Mouse (Mus musculus): ENCODE data around the gene 1700028J19Rik. TPM values are rescaled to one million over a fixed set of nuclear protein-coding genes. Genes with fewer than 3 reads are reported as not detected.
"Not testable (repeated sequence)": the region's sequence is repeated elsewhere in the genome, so short reads cannot be mapped to it uniquely, and the experiment has no call there.

1700028J19Rik gene
- polyA plus RNA-seq, 2 experiments from 2014 or later, result 1.0 to 1.7 TPM

DNA sequence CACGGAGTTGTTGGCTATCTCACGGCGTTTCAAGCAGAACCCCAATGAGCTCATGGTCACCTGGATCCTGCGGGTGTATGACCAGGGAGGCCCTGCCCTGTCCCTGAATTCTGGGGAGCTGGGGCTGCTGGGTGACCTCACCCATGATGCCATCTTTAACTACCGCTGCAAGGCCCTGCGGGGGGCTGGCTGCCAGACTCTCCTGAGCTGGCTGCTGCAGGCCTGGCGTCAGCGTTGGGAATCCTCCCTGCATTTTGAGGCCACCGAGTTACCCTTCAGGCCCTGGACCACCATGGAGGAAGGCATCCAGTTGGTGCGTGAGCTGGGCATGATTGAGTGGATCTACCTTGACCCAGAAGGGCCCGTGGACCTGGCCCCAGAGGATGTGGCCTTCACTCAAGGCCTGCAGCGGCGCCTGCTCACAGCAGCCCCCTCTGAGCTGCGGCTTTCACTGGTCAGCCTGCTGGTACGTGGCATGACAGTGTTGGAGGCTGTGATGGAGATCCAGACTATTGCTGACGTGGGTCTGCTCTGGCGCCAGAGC is 4.3 kb upstream of the 1700028J19Rik start:
- not testable (repeated sequence) for ATAC-seq

DNA sequence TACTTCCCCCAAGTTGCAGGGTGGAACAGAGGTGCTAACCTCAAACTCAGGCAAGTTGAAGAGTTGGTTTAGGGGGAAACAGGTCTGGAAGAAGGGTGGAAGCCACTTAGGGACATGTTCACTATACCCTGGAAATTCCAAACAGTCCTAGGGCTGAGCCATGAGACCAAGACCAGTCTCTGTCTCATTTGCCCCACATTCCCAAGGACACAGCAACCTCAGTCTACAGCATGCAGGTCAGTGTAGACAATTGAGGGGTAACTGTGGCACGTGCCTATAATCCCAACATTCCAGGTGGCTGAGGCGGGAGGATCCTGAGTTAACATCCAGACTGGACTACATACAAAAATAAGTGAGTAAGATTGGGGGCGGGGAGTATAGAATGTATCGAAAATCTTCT is 2.8 kb upstream of the 1700028J19Rik start:
- no peak for ATAC-seq

DNA sequence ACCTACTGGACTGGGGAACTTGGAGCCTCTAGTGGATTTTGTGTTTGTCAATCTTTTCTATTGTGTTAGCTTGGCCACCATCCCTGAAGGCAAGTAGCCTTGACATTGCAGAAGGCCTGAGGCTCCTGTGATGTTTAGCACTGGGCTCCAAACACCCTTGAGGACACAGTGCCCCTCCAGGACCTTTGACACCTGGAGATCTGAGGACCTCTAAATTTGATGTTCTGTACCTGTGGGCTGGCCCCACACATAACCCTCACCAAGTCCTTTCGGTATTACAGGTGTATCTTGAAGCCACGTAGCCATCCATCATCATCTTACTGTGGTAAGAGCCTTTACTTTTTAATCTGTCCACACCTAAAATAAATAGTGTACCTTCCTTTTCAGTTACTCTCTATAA is 1.5 kb upstream of the 1700028J19Rik start:
- no peak for ATAC-seq

DNA sequence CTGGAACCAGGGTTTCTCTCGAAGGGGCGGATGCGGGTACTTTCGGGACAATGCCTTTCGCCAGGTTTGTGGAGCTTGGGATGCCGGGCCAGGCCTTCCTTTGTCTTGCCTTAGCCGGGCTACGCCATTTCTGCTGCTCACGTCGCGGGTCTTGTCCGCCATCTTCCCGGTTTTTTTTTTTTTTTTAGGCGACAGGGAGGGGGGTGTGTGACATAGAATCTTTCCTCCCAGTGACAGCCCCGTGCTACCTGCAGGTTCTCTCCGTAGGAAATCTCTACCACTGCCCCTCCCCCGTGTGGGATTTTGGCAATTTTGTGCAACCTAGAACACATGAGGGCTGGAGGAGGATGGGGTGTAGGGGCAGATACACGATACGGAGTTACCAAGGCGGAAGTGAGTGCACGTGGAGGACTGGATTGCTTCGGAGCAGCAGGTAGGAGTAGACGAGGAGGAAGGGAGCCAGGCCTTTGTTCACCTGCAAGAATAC is 532 bp upstream of the 1700028J19Rik start:
- ATAC-seq, result peak; percentile 44

DNA sequence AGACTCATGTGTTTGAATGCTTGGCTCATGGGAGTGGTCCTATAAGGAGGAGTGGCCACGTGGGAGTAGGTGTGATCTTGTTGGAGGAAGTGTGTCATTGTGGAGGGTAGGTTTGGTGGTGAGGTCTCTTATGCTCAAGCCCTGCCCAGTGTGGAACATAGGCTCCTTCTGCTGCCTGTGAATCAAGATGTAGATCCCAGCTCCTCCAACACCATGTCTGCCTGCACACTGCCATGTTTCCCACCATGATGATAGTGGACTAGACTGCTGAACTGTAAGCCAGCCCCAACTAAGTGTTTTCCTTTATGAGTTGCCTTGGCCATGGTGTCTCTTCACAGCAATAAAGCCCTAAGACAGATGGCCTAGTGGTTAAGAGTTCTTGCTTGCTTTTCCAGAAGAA is 2.4 kb downstream of the 1700028J19Rik start:
- ATAC-seq, result no peak

DNA sequence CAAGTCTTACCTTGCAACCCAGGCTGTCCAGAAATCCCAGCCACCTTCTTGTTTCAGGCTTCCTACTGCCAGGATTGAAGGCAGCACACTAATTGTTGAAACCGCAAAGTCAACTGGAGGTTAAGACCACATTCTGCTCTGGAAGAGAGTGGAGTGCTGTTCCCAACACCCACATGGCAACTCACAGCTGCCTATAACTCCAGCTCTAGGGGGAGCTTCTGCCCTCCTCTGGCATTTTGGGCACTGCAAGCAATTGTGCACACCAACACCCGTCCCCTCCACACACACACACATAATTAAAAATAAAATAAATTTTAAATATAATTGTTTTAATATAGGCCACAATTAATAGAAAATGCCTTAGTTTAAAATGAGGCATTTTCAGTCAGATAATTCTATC is 5.3 kb downstream of the 1700028J19Rik start:
- no peak for ATAC-seq

DNA sequence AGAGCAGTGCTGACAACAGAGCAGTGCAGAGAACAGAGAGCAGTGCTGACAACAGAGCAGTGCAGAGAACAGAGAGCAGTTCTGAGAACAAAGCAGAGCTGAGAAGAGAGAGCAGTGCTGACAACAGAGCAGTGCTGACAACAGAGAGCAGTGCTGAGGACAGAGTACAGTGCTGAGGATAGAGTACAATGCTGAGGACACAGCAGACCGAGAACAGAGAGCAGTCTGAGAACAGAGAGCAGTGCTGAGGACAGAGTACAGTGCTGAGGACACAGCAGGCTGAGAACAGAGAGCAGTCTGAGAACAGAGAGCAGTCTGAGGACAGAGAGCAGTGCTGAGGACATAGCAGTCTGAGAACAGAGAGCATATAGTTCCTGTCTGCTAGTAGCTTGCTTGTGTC is 5.8 kb downstream of the 1700028J19Rik start:
- no peak for ATAC-seq

DNA sequence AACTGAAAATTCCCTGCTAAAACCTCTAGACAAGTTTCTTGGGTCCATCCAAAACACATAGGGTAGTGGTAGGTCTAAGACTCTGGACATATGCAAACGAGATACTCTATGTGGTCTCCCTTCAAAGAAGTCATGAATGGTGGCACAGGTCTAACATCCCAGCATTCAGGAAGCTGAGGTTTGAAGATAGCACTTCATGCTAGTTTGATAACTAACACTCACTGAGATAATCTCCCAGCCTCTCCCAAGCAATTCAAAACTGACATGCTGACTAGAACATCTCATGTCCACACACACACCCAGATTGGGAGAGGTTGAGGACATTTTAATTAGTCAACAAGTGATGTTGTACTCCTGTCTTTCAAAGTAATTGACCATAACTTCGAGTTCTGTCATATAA is 6.6 kb downstream of the 1700028J19Rik start:
- no peak for ATAC-seq

DNA sequence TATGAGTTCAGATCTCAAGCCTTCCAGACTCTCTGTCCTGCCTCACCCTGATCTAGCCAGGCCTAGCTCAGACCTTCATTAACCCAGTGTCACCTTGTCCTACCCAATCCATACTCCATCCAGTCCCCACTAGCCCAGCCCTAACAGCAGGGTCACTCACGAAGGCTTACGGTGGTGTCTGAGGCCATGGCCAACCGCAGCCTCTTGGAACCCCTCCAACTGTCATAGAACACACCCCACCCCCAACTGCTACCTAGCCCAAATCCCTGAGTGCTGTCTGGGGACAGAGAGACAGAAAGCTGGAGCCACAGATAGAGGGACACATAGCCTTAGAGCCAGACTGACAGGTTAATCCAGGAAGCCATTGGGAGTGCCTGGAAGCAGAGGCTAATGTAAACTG is 10.6 kb downstream of the 1700028J19Rik start, which contains the start of gene Gm36864:
Gene Gm36864 (plus strand): TSS at position 269 of the 400 bp plus-strand sequence.
- ATAC-seq, result no peak

DNA sequence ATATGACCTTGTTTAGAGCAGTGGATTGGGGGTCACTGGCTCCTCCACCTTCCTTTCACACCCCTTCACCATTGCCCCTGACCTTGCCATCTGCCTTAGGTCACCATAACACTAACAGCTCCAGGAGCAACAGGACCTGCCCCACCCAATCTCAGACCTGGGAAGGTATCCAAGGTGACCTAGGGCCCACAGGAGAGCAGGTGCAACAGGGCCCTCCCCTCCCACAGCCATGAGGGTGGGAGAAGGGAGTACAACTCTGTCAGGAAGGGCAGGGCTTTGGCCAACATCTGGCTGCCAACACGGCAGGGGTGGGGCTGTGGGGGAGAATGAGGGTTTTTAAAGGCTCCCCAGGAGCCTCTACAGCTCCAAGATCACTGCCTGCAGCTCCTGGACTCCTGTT is 21.4 kb downstream of the 1700028J19Rik start, which contains the start of gene Klk1:
Gene Klk1 (plus strand): TSS at position 285 of the 400 bp plus-strand sequence.
- ATAC-seq, result no peak

DNA sequence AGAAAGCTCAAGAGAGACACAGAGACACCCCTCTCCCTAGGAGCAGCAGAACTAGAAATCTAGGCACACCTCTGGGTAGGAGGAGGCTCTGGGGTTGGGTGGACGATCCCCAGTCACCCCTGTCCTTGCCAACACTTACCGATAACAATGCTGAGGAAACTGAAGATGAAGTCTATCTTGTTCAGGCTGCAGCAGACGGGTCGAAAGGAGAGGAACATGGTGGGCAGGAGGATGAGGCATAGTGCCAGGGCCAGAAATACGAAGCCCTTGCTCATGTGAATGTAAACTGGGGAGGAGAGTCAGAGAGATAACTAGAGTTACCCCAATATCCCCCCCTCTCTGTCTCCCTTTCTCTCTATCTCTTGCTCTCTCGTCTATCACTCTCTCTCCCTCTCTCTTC is 24.2 kb downstream of the 1700028J19Rik start:
- ATAC-seq, result not testable (repeated sequence)

DNA sequence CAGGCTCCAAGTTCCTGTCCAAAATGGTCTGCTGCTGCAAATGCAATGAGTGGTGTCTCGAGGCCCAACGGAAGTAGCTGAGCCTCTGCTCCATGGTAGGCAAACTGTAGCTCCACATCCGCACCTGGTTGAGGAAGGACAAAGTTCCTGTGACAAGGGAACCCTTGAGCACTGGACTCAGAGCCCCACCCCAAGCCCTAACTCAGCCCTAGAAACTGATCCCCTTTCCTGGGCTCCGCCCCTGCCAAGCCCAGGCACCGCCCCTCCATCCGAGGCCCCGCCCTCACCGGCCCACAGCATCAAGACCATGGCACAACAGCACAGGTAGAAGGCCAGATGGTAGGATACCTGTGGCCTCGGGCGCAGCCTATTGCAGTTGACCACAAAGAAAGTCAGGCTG is 24.9 kb downstream of the 1700028J19Rik start:
- not testable (repeated sequence) for ATAC-seq

DNA sequence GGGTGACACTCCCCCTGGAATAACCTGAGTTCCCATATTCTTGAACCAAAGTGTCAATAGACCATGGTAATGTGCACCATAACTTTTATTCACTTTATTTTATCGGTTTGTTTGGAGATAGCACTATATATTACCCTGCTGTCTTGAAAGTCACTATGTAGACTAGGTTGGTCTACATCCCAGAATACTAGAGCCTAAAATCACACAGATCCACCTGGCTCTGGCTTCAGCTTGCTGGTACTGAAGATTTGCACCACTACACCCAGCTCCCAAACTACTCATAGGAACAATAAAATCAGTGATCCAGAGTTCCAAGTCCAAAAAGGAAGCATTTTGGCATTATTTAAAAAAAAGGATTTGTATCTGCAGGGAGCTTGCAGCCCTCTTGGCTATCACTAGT is 30.9 kb downstream of the 1700028J19Rik start, which contains the start of gene Klk1b5:
Gene Klk1b5 (plus strand): TSS at position 301 of the 400 bp plus-strand sequence.
- ATAC-seq, result no peak

DNA sequence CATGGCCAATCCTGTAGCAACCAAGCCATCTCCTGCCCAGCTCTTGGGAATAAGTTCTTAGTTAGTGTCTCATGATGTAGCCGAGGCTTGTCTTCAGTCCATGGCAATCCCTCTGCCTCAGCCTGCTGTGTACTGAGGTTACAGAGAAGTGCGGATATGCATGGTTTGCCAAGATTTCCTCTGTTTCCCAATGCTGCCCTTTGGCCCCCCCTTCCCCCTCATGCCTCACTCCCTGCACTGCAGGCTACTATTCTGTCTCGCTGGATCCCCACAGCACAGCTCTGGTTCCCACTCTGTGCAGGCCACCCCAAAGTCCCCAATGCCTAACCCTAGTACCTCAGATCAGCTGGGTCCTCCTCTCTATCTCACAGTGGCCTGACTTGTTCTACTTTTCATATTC is 38.2 kb downstream of the 1700028J19Rik start:
- no peak for ATAC-seq

DNA sequence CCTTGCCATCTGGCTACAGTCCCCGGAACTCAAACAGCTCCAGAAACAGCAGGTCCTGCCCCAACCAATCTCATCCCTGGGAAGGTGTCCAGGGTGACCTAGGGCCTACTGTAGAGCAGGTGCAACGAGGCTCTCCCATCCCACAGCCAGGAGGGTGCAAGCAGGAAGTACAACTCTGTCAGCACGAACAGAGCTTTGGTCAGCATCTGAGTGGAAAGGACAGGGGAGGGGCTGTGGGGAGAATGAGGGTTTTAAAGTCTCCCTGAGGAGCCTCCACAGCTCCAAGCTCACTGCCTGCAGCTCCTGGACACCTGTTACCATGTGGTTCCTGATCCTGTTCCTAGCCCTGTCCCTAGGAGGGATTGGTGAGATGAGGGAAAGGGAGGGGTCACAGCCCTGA is 39.4 kb downstream of the 1700028J19Rik start, which contains the start of gene Klk1b4:
Gene Klk1b4 (plus strand): TSS at position 301 of the 400 bp plus-strand sequence.
- not testable (repeated sequence) for ATAC-seq

DNA sequence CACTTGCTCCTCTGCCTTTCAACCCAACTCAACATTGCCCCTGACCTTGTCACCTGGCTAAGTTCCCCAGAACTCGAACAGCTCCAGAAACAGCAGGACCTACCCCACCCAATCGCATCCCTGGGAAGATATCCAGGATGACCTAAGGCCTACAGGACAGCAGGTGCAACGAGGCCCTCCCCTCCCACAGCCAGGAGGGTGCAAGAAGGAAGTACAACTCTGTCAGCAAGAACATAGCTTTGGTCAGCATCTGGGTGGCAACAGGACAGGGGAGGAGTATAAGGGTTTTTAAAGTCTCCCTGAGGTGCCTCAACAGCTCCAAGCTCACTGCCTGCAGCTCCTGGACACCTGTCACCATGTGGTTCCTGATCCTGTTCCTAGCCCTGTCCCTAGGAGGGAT is 48.6 kb downstream of the 1700028J19Rik start, which contains the start of gene Klk1b3:
Gene Klk1b3 (plus strand): TSS at position 301 of the 400 bp plus-strand sequence.
- ATAC-seq, result no peak

DNA sequence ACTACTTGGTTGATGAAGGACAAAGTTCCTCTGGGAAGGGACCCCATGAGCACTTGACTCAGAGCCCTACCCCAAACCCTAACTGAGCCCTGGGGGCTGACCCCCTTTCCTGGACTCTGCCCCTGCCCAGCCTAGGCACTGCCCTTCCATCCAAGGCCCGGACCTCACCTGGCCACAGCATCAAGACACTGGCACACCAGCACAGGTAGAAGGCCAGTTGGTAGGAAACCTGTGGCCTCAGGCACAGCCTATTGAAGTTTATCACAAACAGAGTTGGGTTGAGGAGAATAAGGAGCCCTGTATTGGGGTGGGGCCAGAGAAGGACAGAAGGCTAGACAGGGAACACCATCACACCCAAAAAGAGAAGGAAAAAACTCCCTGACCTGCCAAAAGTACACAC is 53.0 kb downstream of the 1700028J19Rik start:
- not testable (repeated sequence) for ATAC-seq

DNA sequence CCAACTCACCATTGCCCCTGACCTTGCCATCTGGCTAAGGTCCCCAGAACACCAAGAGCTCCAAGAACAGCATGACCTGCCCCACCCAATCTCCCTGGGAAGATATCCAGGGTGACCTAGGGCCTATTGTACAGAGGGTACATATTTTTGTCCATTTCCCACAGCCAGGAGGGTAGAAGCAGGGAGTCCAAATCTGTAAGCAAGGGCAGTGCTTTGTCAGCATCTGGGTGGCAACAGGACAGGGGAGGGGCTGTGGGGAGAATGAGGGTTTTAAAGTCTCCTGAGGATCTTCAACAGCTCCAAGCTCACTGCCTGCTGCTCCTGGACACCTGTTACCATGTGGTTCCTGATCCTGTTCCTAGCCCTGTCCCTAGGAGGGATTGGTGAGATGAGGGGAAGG is 58.6 kb downstream of the 1700028J19Rik start, which contains the start of gene Klk1b24:
Gene Klk1b24 (plus strand): TSS at position 301 of the 400 bp plus-strand sequence.
- ATAC-seq, result not testable (repeated sequence)

DNA sequence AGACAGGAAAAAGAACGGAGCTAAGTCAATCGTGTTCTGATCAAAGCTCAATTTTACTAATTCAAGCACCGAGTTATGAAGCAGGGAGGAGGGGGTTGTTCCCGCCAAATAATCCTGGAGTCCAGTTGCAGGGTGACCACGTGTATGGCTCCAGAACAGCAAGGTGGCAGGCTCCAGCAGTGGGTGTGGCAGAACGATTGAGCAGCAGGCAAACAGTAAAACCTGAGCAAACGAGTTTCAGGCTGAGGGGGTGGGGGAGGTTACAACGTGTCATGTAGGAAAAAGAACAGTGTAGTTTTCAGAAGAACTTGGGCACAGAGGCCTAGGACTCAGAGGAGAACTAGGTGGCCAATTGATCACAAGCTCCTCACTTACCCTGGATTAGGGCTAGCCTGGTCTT is 60.0 kb downstream of the 1700028J19Rik start:
- ATAC-seq, result not testable (repeated sequence)

Other genes starting within 250 kb of the 1700028J19Rik start
- not detected for gene Klk1b26, start 234.5 kb downstream of the 1700028J19Rik start, polyA plus RNA-seq (2017; shearing (Covaris generic))
- gene Klk1b27, start 194.4 kb downstream of the 1700028J19Rik start, polyA plus RNA-seq (2017; shearing (Covaris generic)), result 1 to 10 TPM; 1.2 to 3.9 TPM
- not detected for gene Klk1b21, start 144.4 kb downstream of the 1700028J19Rik start, polyA plus RNA-seq (2017; shearing (Covaris generic))
- gene Klk1b22, start 134.0 kb downstream of the 1700028J19Rik start, polyA plus RNA-seq (2017; shearing (Covaris generic)), result not detected
- gene Klk1b16, start 109.9 kb downstream of the 1700028J19Rik start, polyA plus RNA-seq (2017; shearing (Covaris generic)), result not detected
- gene Klk1b24, start 58.5 kb downstream of the 1700028J19Rik start, polyA plus RNA-seq (2017; shearing (Covaris generic)), result not detected
- not detected for gene Klk1b3, start 48.5 kb downstream of the 1700028J19Rik start, polyA plus RNA-seq (2017; shearing (Covaris generic))
- gene Klk1b4, start 39.3 kb downstream of the 1700028J19Rik start, polyA plus RNA-seq (2017; shearing (Covaris generic)), result not detected
- not detected for gene Klk1b5, start 30.8 kb downstream of the 1700028J19Rik start, polyA plus RNA-seq (2017; shearing (Covaris generic))
- gene Klk1, start 21.3 kb downstream of the 1700028J19Rik start, polyA plus RNA-seq (2017; shearing (Covaris generic)), result not detected
- gene Gm36864, start 10.5 kb downstream of the 1700028J19Rik start, polyA plus RNA-seq (2017; shearing (Covaris generic)), result not detected
- gene 2410002F23Rik, start within 50 bp of the 1700028J19Rik start, polyA plus RNA-seq (2017; shearing (Covaris generic)), result 10 to 100 TPM; 74.0 to 88.7 TPM
- not detected for gene Acp4, start 10.7 kb upstream of the 1700028J19Rik start, polyA plus RNA-seq (2017; shearing (Covaris generic))
- gene Gm15517, start 14.8 kb upstream of the 1700028J19Rik start, polyA plus RNA-seq (2017; shearing (Covaris generic)), result not detected
- under 1 TPM; 0.51 to 0.73 TPM for gene Clec11a, start 60.2 kb upstream of the 1700028J19Rik start, polyA plus RNA-seq (2017; shearing (Covaris generic))
- not detected for gene Shank1, start 63.6 kb upstream of the 1700028J19Rik start, polyA plus RNA-seq (2017; shearing (Covaris generic))
- not detected for gene Syt3, start 137.4 kb upstream of the 1700028J19Rik start, polyA plus RNA-seq (2017; shearing (Covaris generic))
- gene 1700008O03Rik, start 139.1 kb upstream of the 1700028J19Rik start, polyA plus RNA-seq (2017; shearing (Covaris generic)), result under 1 TPM; 0.59 to 0.66 TPM
- not detected for gene Lrrc4b, start 182.3 kb upstream of the 1700028J19Rik start, polyA plus RNA-seq (2017; shearing (Covaris generic))
- gene Aspdh, start 218.7 kb upstream of the 1700028J19Rik start, polyA plus RNA-seq (2017; shearing (Covaris generic)), result not detected
- 10 to 100 TPM; 39.9 to 67.9 TPM for gene Josd2, start 221.3 kb upstream of the 1700028J19Rik start, polyA plus RNA-seq (2017; shearing (Covaris generic))
- gene Emc10, start 249.8 kb upstream of the 1700028J19Rik start, polyA plus RNA-seq (2017; shearing (Covaris generic)), result 10 to 100 TPM; 23.7 to 25.6 TPM
- gene Fam71e1, start 249.9 kb upstream of the 1700028J19Rik start, polyA plus RNA-seq (2017; shearing (Covaris generic)), result 1 to 10 TPM; 3.3 to 4.0 TPM